Mouse (Mus musculus) kidney, postnatal 0 days (tissue): ENCODE data around the gene Ttll5. TPM values are rescaled to one million over a fixed set of nuclear protein-coding genes. Genes with fewer than 3 reads are reported as not detected.

Experiments used
- ATAC-seq: fragments of 200-750 bp; cut with Nextera tagmentation; replicated peaks from 2 replicates; pipeline ENCODE4 v1.8.0; 2017; ENCODE audit warnings: low read depth, moderate number of reproducible peaks, moderate TSS enrichment, moderate library complexity; ENCODE audit not compliant: low FRiP score
- DNase-seq: peaks from one replicate; pipeline ENCODE4 v3.0.0-alpha.2; 2016; ENCODE audit warnings: low spot score
- H3K27ac ChIP-seq: fragments of 300-500 bp; sonication (generic); 2 replicates; pipeline ENCODE4 v1.5.1; 2014; ENCODE audit warnings: mild to moderate bottlenecking
- H3K27me3 ChIP-seq: fragments of 300-500 bp; sonication (generic); 2 replicates; pipeline ENCODE4 v1.6.1; 2014; ENCODE audit warnings: low read length, mixed read lengths; ENCODE audit not compliant: insufficient read depth
- H3K36me3 ChIP-seq: fragments of 300-500 bp; sonication (generic); 2 replicates; pipeline ENCODE4 v1.6.1; 2014; ENCODE audit warnings: low read length, mixed read lengths; ENCODE audit not compliant: insufficient read depth
- H3K4me1 ChIP-seq: fragments of 300-500 bp; sonication (generic); replicated peaks from 2 replicates; pipeline ENCODE4 v1.6.1; 2014; ENCODE audit warnings: antibody characterized with exemption, low read length, mixed read lengths; ENCODE audit not compliant: insufficient read depth
- H3K4me2 ChIP-seq: fragments of 300-500 bp; sonication (generic); 2 replicates; pipeline ENCODE4 v1.6.1; 2014; ENCODE audit warnings: mild to moderate bottlenecking, low read length, moderate library complexity, mixed read lengths
- H3K4me3 ChIP-seq: fragments of 300-500 bp; sonication (generic); replicated peaks from 2 replicates; pipeline ENCODE4 v1.5.1; 2014; ENCODE audit warnings: low read depth, low read length
- H3K9ac ChIP-seq: fragments of 300-500 bp; sonication (generic); 2 replicates; pipeline ENCODE4 v1.6.1; 2014; ENCODE audit warnings: low read depth, low read length
- H3K9me3 ChIP-seq: fragments of 300-500 bp; sonication (generic); replicated peaks from 2 replicates; pipeline ENCODE4 v1.6.1; 2016; ENCODE audit warnings: low read length, inconsistent platforms, mixed read lengths
- CTCF ChIP-seq: IDR thresholded peaks from 2 replicates; pipeline ENCODE4 v1.5.1; 2016; ENCODE audit warnings: antibody characterized with exemption, low read depth, mild to moderate bottlenecking, moderate library complexity
- WGBS: fragments of 180-500 bp; shearing (Covaris S2); extraction: QIAGEN DNeasy Blood & Tissue Kit; methylation state at CpG from one replicate; pipeline ENCODE4 v1.1.7; 2014; 5-methylcytosine and 5-hydroxymethylcytosine counted together
- polyA plus RNA-seq: library from polyadenylated mRNA; unstranded; fragments of >200 nt; fragmentation: Nextera tagmentation; extraction: Ambion mirVana; gene quantifications from 2 replicates; pipeline ENCODE4 v1.2.1, GENCODE M21; 2015

The Ttll5 gene
- polyA plus RNA-seq, 1 experiment from 2014 or later, result 6.8 TPM

DNA sequence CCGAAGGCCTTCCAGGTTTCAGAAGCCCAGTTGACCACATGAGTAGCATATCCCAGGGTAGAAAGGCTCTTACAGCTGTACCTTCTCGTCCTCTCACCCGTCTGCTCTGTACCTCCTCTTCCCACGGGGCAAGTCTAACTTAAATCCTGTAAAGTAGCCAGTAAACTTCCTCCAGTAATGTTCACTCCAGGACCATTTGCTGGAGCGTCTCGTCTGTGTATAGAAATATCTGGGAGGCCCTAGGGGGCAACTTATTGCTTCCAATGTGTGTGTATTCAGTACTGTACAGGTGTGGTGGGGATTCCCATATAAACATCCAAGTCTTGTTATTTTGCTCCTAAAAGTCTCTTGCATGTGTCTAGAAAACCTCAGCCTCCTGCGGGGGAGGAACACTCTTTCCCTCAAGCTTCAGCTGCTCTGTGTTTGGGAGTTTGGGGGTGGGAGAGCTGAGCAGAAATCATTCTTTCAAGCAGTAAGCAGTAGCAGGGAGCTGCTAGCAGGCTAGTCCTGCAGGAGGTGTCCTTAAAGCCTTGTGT lies 176.7 kb downstream of the Ttll5 start:
- ATAC-seq, result peak; percentile 33; the same call in 1 of the 2 replicates
- WGBS, result 17% methylated on average over 7 of the region's 7 CpGs
- Histone ChIP-seq H3K9ac (0 out of 2 replicates have a peak overlapping the region, but pooled peaks have one; percentile 37), H3K4me3 (no peak overlapping the region), H3K4me1 (0 out of 2 replicates have a peak, but pooled peaks cover 12% of the 10 kb centered on the region), H3K27ac (peak overlapping the region; percentile 82), H3K9me3 (no peaks in the 10 kb centered on the region), H3K36me3 (no peaks in the 10 kb centered on the region), H3K4me2 (no peak overlapping the region), H3K27me3 (no peaks in the 10 kb centered on the region)
- no peak for TF ChIP-seq CTCF
- peak; percentile 80 for DNase-seq

- 97% methylated on average over 3 of the region's 3 CpGs for WGBS
- ATAC-seq, result no peak
- no peak overlapping the region for H3K9ac ChIP-seq
- no peak overlapping the region for H3K27ac ChIP-seq
- H3K36me3 ChIP-seq, result no peaks in the 10 kb centered on the region
- no peak for TF ChIP-seq CTCF
- DNase-seq, result no peak
- H3K27me3 ChIP-seq, result no peaks in the 10 kb centered on the region
- no peaks in the 10 kb centered on the region for H3K9me3 ChIP-seq
- no peak overlapping the region for H3K4me2 ChIP-seq
- H3K4me1 ChIP-seq, result 0 out of 2 replicates have a peak, but pooled peaks cover 12% of the 10 kb centered on the region
- no peak overlapping the region for H3K4me3 ChIP-seq
Observed at GRCm38 (mm10) chr12:86004627-86005026, 180.2 kb downstream of the Ttll5 start.

DNA sequence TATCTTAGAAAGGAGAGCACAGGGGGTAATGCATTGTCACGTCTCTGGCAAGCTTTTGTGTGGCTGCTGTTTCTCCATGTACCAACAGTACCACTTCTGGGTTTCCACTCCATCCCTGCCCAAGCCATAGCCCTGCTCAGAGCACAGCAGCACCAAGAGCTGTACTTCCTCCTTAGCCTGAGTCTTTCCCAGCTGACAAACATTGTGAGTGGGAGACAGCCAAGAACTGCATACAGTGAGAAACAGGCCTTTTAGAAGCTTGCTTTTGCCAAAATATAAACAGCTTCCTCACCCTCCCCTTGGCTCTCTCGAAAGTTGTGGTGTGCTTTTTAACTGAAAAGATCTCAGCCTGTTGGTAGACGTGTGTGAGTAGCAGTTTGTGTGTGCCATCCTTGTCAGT lies 182.9 kb downstream of the Ttll5 start:
- Histone ChIP-seq H3K27ac (no peak overlapping the region), H3K9me3 (no peaks in the 10 kb centered on the region), H3K9ac (no peak overlapping the region), H3K4me2 (no peak overlapping the region), H3K4me3 (no peak overlapping the region), H3K4me1 (no peaks in the 10 kb centered on the region), H3K27me3 (no peaks in the 10 kb centered on the region), H3K36me3 (no peaks in the 10 kb centered on the region)
- DNase-seq, result no peak
- no peak for ATAC-seq
- 63% methylated on average over 3 of the region's 3 CpGs for WGBS
- no peak for TF ChIP-seq CTCF

- DNase-seq, result no peak
- no peak overlapping the region for H3K27ac ChIP-seq
- WGBS, result 86% methylated on average over 5 of the region's 5 CpGs
- no peak overlapping the region for H3K4me2 ChIP-seq
- H3K4me1 ChIP-seq, result no peaks in the 10 kb centered on the region
- H3K9me3 ChIP-seq, result no peaks in the 10 kb centered on the region
- ATAC-seq, result no peak
- no peak for TF ChIP-seq CTCF
- H3K9ac ChIP-seq, result no peak overlapping the region
- H3K4me3 ChIP-seq, result no peak overlapping the region
- no peaks in the 10 kb centered on the region for H3K27me3 ChIP-seq
- H3K36me3 ChIP-seq, result no peaks in the 10 kb centered on the region
Observed at GRCm38 (mm10) chr12:86010656-86011055, 186.2 kb downstream of the Ttll5 start.

GRCm38 (mm10) chr12:86012195-86012594 lies 187.7 kb downstream of the Ttll5 start:
- 72% methylated on average over 2 of the region's 2 CpGs for WGBS
- no peak overlapping the region for H3K27ac ChIP-seq
- H3K4me2 ChIP-seq, result no peak overlapping the region
- H3K4me3 ChIP-seq, result no peak overlapping the region
- H3K4me1 ChIP-seq, result no peaks in the 10 kb centered on the region
- H3K27me3 ChIP-seq, result no peaks in the 10 kb centered on the region
- no peak for DNase-seq
- no peaks in the 10 kb centered on the region for H3K36me3 ChIP-seq
- no peak overlapping the region for H3K9ac ChIP-seq
- ATAC-seq, result no peak
- H3K9me3 ChIP-seq, result no peaks in the 10 kb centered on the region
- no peak for TF ChIP-seq CTCF

- Histone ChIP-seq H3K4me2 (no peak overlapping the region), H3K36me3 (no peaks in the 10 kb centered on the region), H3K27ac (no peak overlapping the region), H3K4me1 (no peaks in the 10 kb centered on the region), H3K9me3 (no peaks in the 10 kb centered on the region), H3K9ac (no peak overlapping the region), H3K27me3 (no peaks in the 10 kb centered on the region), H3K4me3 (no peak overlapping the region)
- DNase-seq (no peak), ATAC-seq (no peak)
- WGBS, result 74% methylated on average over 2 of the region's 2 CpGs
- TF ChIP-seq CTCF, result no peak
Observed at GRCm38 (mm10) chr12:86014174-86014573, 189.7 kb downstream of the Ttll5 start.

DNA sequence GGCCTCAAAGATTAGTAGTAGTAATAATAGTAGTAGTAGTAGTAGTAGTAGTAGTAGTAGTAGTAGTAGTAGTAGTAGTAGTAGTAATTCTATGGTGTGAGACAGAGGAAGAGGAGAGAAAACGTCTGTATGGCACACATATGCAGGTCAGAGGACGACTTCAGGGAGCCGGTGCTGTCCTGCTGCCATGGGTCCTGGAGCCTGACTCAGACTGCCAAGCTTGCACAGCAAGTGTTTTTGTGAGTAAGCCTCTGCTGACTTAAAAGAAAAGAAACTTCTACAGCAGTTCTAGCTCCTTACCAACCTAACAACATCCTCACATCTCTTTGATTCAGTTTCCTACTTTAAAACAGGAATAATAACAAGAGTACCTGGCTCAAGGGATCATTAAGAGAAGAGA lies 190.2 kb downstream of the Ttll5 start:
- Histone ChIP-seq H3K4me2 (no peak overlapping the region), H3K9me3 (no peaks in the 10 kb centered on the region), H3K9ac (no peak overlapping the region), H3K27ac (no peak overlapping the region), H3K36me3 (no peaks in the 10 kb centered on the region), H3K27me3 (no peaks in the 10 kb centered on the region), H3K4me1 (no peaks in the 10 kb centered on the region), H3K4me3 (no peak overlapping the region)
- no peak for DNase-seq
- no peak for ATAC-seq
- no peak for TF ChIP-seq CTCF
- 81% methylated on average over 3 of the region's 3 CpGs for WGBS
